Mouse (Mus musculus): Measurements from ENCODE around the gene Tubb2a. TPM values are rescaled to one million over a fixed set of nuclear protein-coding genes. Genes with fewer than 3 reads are reported as not detected.

The Tubb2a gene
- polyA plus RNA-seq, 1 experiment: 92.5 TPM

- no peak overlapping the region for H3K27ac ChIP-seq (ENCODE audit: insufficient read depth, low read depth, low read length)
- TF ChIP-seq CTCF (IDR thresholded peaks at IDR 0.05; ENCODE audit: low read depth, low read length) (no peak), POLR2A (IDR thresholded peaks at IDR 0.05; ENCODE audit: borderline replicate concordance, low read depth, low read length) (no peak)
- H3K4me3 ChIP-seq (ENCODE audit: insufficient read depth, low read length): no peak overlapping the region
- peaks cover 3% of the 10 kb centered on the region; the same call in 1 of the 2 replicates for H3K4me1 ChIP-seq (ENCODE audit: control insufficient read depth, insufficient read depth, low read length)
These were observed 20.6 kb downstream of the Tubb2a start for GRCm38 (mm10) chr13:34057252-34057651.

- Histone ChIP-seq H3K4me3 (ENCODE audit: insufficient read depth, low read length) (no peak overlapping the region), H3K27ac (ENCODE audit: insufficient read depth, low read depth, low read length) (no peak overlapping the region), H3K4me1 (ENCODE audit: control insufficient read depth, insufficient read depth, low read length) (peaks cover 21% of the 10 kb centered on the region)
- no peak for TF ChIP-seq POLR2A (IDR thresholded peaks at IDR 0.05; ENCODE audit: borderline replicate concordance, low read depth, low read length)
- TF ChIP-seq CTCF (IDR thresholded peaks at IDR 0.05; ENCODE audit: low read depth, low read length): no peak
These were observed 22.8 kb downstream of the Tubb2a start for GRCm38 (mm10) chr13:34054983-34055382.

- H3K27ac ChIP-seq (ENCODE audit: insufficient read depth, low read depth, low read length): no peak overlapping the region
- peaks cover 27% of the 10 kb centered on the region for H3K4me1 ChIP-seq (ENCODE audit: control insufficient read depth, insufficient read depth, low read length)
- no peak overlapping the region for H3K4me3 ChIP-seq (ENCODE audit: insufficient read depth, low read length)
- TF ChIP-seq CTCF (IDR thresholded peaks at IDR 0.05; ENCODE audit: low read depth, low read length) (no peak), POLR2A (IDR thresholded peaks at IDR 0.05; ENCODE audit: borderline replicate concordance, low read depth, low read length) (no peak)
These were observed 23.4 kb downstream of the Tubb2a start for GRCm38 (mm10) chr13:34054391-34054790.

GRCm38 (mm10) chr13:34053673-34054282 is 24.0 kb downstream of the Tubb2a start:
- TF ChIP-seq POLR2A (IDR thresholded peaks at IDR 0.05; ENCODE audit: borderline replicate concordance, low read depth, low read length): no peak
- no peak for TF ChIP-seq CTCF (IDR thresholded peaks at IDR 0.05; ENCODE audit: low read depth, low read length)
- H3K4me1 ChIP-seq (ENCODE audit: control insufficient read depth, insufficient read depth, low read length): peaks cover 27% of the 10 kb centered on the region
- H3K4me3 ChIP-seq (ENCODE audit: insufficient read depth, low read length): no peak overlapping the region
- no peak overlapping the region for H3K27ac ChIP-seq (ENCODE audit: insufficient read depth, low read depth, low read length)

- peak overlapping the region; percentile 92 for H3K27ac ChIP-seq (ENCODE audit: insufficient read depth, low read depth, low read length)
- H3K4me1 ChIP-seq (ENCODE audit: control insufficient read depth, insufficient read depth, low read length): peaks cover 27% of the 10 kb centered on the region
- no peak overlapping the region for H3K4me3 ChIP-seq (ENCODE audit: insufficient read depth, low read length)
- no peak for TF ChIP-seq POLR2A (IDR thresholded peaks at IDR 0.05; ENCODE audit: borderline replicate concordance, low read depth, low read length)
- TF ChIP-seq CTCF (IDR thresholded peaks at IDR 0.05; ENCODE audit: low read depth, low read length): no peak
These were observed 26.1 kb downstream of the Tubb2a start for GRCm38 (mm10) chr13:34051692-34052091.

GRCm38 (mm10) chr13:34050479-34050878 is 27.3 kb downstream of the Tubb2a start:
- no peak for TF ChIP-seq CTCF (IDR thresholded peaks at IDR 0.05; ENCODE audit: low read depth, low read length)
- no peak for TF ChIP-seq POLR2A (IDR thresholded peaks at IDR 0.05; ENCODE audit: borderline replicate concordance, low read depth, low read length)
- Histone ChIP-seq H3K4me3 (ENCODE audit: insufficient read depth, low read length) (peak overlapping the region; percentile 34), H3K27ac (ENCODE audit: insufficient read depth, low read depth, low read length) (peak overlapping the region; percentile 92), H3K4me1 (ENCODE audit: control insufficient read depth, insufficient read depth, low read length) (peaks cover 29% of the 10 kb centered on the region)

- Histone ChIP-seq H3K27ac (ENCODE audit: insufficient read depth, low read depth, low read length) (no peak overlapping the region), H3K4me1 (ENCODE audit: control insufficient read depth, insufficient read depth, low read length) (peaks cover 35% of the 10 kb centered on the region), H3K4me3 (ENCODE audit: insufficient read depth, low read length) (no peak overlapping the region)
- TF ChIP-seq CTCF (IDR thresholded peaks at IDR 0.05; ENCODE audit: low read depth, low read length): no peak
- no peak for TF ChIP-seq POLR2A (IDR thresholded peaks at IDR 0.05; ENCODE audit: borderline replicate concordance, low read depth, low read length)
These were observed 30.3 kb downstream of the Tubb2a start for GRCm38 (mm10) chr13:34047526-34047925.

GRCm38 (mm10) chr13:34046421-34047012 is 31.3 kb downstream of the Tubb2a start:
- TF ChIP-seq CTCF (IDR thresholded peaks at IDR 0.05; ENCODE audit: low read depth, low read length) (peak; percentile 95), POLR2A (IDR thresholded peaks at IDR 0.05; ENCODE audit: borderline replicate concordance, low read depth, low read length) (no peak)
- no peak overlapping the region for H3K4me3 ChIP-seq (ENCODE audit: insufficient read depth, low read length)
- no peak overlapping the region for H3K27ac ChIP-seq (ENCODE audit: insufficient read depth, low read depth, low read length)
- peaks cover 29% of the 10 kb centered on the region for H3K4me1 ChIP-seq (ENCODE audit: control insufficient read depth, insufficient read depth, low read length)

- Histone ChIP-seq H3K4me3 (ENCODE audit: insufficient read depth, low read length) (no peak overlapping the region), H3K4me1 (ENCODE audit: control insufficient read depth, insufficient read depth, low read length) (peaks cover 21% of the 10 kb centered on the region), H3K27ac (ENCODE audit: insufficient read depth, low read depth, low read length) (no peak overlapping the region)
- TF ChIP-seq POLR2A (IDR thresholded peaks at IDR 0.05; ENCODE audit: borderline replicate concordance, low read depth, low read length) (no peak), CTCF (IDR thresholded peaks at IDR 0.05; ENCODE audit: low read depth, low read length) (no peak)
These were observed 32.1 kb downstream of the Tubb2a start for GRCm38 (mm10) chr13:34045511-34046249.

Measured in bone marrow macrophage, adult 2 months (primary cell).